Mouse (Mus musculus): Measurements from ENCODE around the gene Calcoco2.
A peak's percentile ranks its signal among the peaks of the same experiment; 100 is the strongest.
"Not testable (repeated sequence)": the region's sequence is repeated elsewhere in the genome, so short reads cannot be mapped to it uniquely, and the experiment has no call there.

- TF ChIP-seq POLR2A (IDR thresholded peaks at IDR 0.05; ENCODE audit: control insufficient read depth in 1 of 2, insufficient read depth in 1 of 2, low read depth in 1 of 2, low read length in 2 of 2, poor library complexity in 1 of 2); ZC3H11A (IDR thresholded peaks at IDR 0.05; ENCODE audit: low read depth, low read length); CTCF (IDR thresholded peaks at IDR 0.05 in 2 of 3, conservative IDR thresholded peaks at IDR 0.05 in 1 of 3; ENCODE audit: control insufficient read depth in 1 of 3, insufficient read depth in 1 of 3, low read depth in 2 of 3, low read length in 3 of 3, poor library complexity in 1 of 3, severe bottlenecking in 1 of 3); BHLHE40 (IDR thresholded peaks at IDR 0.05; ENCODE audit: borderline replicate concordance, low read depth, low read length); GATA1 (IDR thresholded peaks at IDR 0.05; ENCODE audit: low read depth, low read length); CHD1 (IDR thresholded peaks at IDR 0.05; ENCODE audit: low read depth, low read length); RCOR1 (IDR thresholded peaks at IDR 0.05; ENCODE audit: low read depth, low read length); USF1 (IDR thresholded peaks at IDR 0.05; ENCODE audit: low read depth, low read length); HCFC1 (IDR thresholded peaks at IDR 0.05; ENCODE audit: low read depth, low read length); TCF12 (IDR thresholded peaks at IDR 0.05; ENCODE audit: low read depth, low read length): not testable (repeated sequence)
- peak; percentile 71 for TF ChIP-seq ZNF384 (IDR thresholded peaks at IDR 0.05; ENCODE audit: low read depth, low read length)
Observed at GRCm38 (mm10) chr11:96116925-96117324, 5.2 kb upstream of the Calcoco2 start.
